Mouse (Mus musculus) forebrain, postnatal 0 days (tissue): Measurements from ENCODE around the gene Gtsf1l. TPM values are rescaled to one million over a fixed set of nuclear protein-coding genes. Genes with fewer than 3 reads are reported as not detected.

Experiments
- ATAC-seq: fragments of 200-750 bp; cut with Nextera tagmentation; 2 replicates; pipeline ENCODE4 v1.8.0; 2017; ENCODE audit warnings: mild to moderate bottlenecking, moderate library complexity
- DNase-seq: peaks from one replicate; pipeline ENCODE4 v3.0.0-alpha.2; 2015
- H3K27ac ChIP-seq: fragments of 300-500 bp; sonication (generic); 2 replicates; pipeline ENCODE4 v1.5.1; 2014; ENCODE audit warnings: low read depth, mild to moderate bottlenecking, antibody characterized with exemption, low read length, moderate library complexity, mixed read lengths
- H3K27me3 ChIP-seq: fragments of 300-500 bp; sonication (generic); 2 replicates; pipeline ENCODE4 v1.6.1; 2014; ENCODE audit warnings: mild to moderate bottlenecking, low read length, mixed read lengths; ENCODE audit not compliant: insufficient read depth
- H3K36me3 ChIP-seq: fragments of 300-500 bp; sonication (generic); 2 replicates; pipeline ENCODE4 v1.6.1; 2014; ENCODE audit warnings: mild to moderate bottlenecking, moderate library complexity; ENCODE audit not compliant: insufficient read depth
- H3K4me1 ChIP-seq: fragments of 300-500 bp; sonication (generic); 2 replicates; pipeline ENCODE4 v1.6.1; 2014; ENCODE audit warnings: antibody characterized with exemption; ENCODE audit not compliant: insufficient read depth
- H3K4me2 ChIP-seq: fragments of 300-500 bp; sonication (generic); 2 replicates; pipeline ENCODE4 v1.6.1; 2014; ENCODE audit warnings: low read depth, mild to moderate bottlenecking, moderate library complexity
- H3K4me3 ChIP-seq: fragments of 300-500 bp; sonication (generic); 2 replicates; pipeline ENCODE4 v1.5.1; 2014; ENCODE audit warnings: low read depth, low read length, mixed read lengths
- H3K9ac ChIP-seq: fragments of 300-500 bp; sonication (generic); 2 replicates; pipeline ENCODE4 v1.6.1; 2014; ENCODE audit warnings: mild to moderate bottlenecking
- H3K9me3 ChIP-seq: fragments of 300-500 bp; sonication (generic); 2 replicates; pipeline ENCODE4 v1.6.1; 2016; ENCODE audit warnings: low read length
- CTCF ChIP-seq: sonication (generic); IDR thresholded peaks from 2 replicates; pipeline ENCODE4 v1.5.1; 2016; ENCODE audit warnings: antibody characterized with exemption, control low read depth, low read depth
- WGBS: fragments of 180-500 bp; shearing (Covaris S2); extraction: QIAGEN DNeasy Blood & Tissue Kit; methylation state at CpG from one replicate; pipeline ENCODE4 v1.1.7; 2014; 5-methylcytosine and 5-hydroxymethylcytosine counted together
- polyA plus RNA-seq: library from polyadenylated mRNA; unstranded; fragments of >200 nt; fragmentation: Nextera tagmentation; extraction: Ambion mirVana; gene quantifications from 2 replicates; pipeline ENCODE4 v1.2.1, GENCODE M21; 2015
- total RNA-seq: library from RNA; depleted of rRNA; stranded (reverse); fragments of >200 nt; gene quantifications from 2 replicates; pipeline ENCODE4 v1.2.3, GENCODE M21; 2014; rRNA removed

Gene Gtsf1l
- not detected in 2 replicates for total RNA-seq
- 0.31 TPM in 1 of 2 replicates, not detected in the other for polyA plus RNA-seq

DNA sequence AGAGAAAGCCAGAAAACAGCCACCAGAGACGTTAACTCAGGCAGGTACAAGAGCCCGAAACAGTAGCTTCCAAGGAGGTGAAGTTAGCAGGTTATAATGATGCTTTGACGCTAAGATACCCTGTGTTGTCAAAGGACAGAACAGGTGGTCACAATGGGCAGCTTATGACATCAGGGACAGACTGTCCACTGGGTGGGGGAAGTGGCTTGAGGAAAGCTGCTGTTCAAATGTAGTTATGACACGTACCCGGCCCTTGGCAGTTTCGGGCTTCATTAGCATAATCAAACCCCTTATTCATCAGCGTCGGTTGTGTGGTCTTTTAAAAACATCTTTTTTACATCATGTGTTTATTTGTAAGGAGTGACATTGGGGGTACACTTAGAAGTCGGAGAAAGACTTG lies at the start of gene Gtsf1l:
Gtsf1l (minus strand) TSS at position 128 of the 400 bp plus-strand sequence.
- ATAC-seq (no peak), DNase-seq (no peak)
- H3K36me3 ChIP-seq = no peaks in the 10 kb centered on the region
- no peaks in the 10 kb centered on the region for H3K4me1 ChIP-seq
- H3K9ac ChIP-seq = no peak within 1 kb of the TSS
- no peaks in the 10 kb centered on the region for H3K9me3 ChIP-seq
- TF ChIP-seq CTCF = no peak
- no peak within 1 kb of the TSS for H3K4me3 ChIP-seq
- whole genome bisulfite sequencing = 78% methylated on average over 9 of the region's 9 CpGs
- no peaks in the 10 kb centered on the region for H3K27me3 ChIP-seq
- no peak within 1 kb of the TSS for H3K4me2 ChIP-seq
- H3K27ac ChIP-seq = no peak within 1 kb of the TSS

DNA sequence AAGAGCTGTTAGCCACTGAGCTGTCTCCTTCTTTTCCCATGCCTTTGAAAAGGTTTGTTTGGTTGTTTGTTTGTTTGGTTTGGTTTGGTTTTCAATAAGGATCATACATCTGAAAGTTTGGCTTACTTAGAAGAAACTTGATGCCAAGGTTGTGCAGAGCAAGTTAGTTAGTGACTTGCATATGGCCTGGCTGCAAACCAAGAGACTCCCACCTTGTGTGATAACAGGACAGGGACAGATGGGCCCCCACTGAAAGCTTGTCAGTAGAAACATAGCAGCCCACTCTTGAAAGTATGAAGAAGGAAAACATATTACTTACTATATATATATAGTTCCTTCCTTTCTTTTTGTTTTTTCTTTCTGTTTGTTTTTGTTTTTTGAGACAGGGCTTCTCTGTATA lies 49.3 kb upstream of the Gtsf1l start:
- Histone ChIP-seq H3K36me3 (no peaks in the 10 kb centered on the region), H3K27ac (no peak overlapping the region), H3K27me3 (peaks cover 13% of the 10 kb centered on the region), H3K4me1 (no peaks in the 10 kb centered on the region), H3K4me3 (no peak overlapping the region), H3K4me2 (no peak overlapping the region), H3K9ac (no peak overlapping the region), H3K9me3 (no peaks in the 10 kb centered on the region)
- peak; percentile 55 for DNase-seq
- no peak for ATAC-seq
- no peak for TF ChIP-seq CTCF

DNA sequence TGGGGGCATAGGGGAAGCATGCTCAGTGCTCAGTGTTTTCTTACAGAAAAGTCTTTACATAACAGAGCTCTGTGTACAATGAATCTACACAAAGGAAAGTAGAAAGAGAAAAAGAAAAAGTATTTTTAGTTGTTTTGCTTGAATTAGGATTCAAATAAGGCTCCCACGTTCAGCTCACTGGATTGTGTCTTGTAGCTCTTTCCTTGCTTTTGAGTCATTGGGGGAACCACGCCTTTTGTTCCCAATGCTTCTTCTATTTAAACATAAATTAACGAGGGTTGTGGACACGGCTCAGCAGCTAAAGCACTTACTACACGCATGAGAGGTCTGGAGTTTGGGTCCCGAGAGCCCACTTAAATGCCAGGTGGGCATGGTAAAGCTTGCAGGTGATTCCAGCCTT lies 48.3 kb upstream of the Gtsf1l start:
- Histone ChIP-seq H3K27me3 (peaks cover 10% of the 10 kb centered on the region), H3K4me2 (no peak overlapping the region), H3K9me3 (no peaks in the 10 kb centered on the region), H3K27ac (no peak overlapping the region), H3K9ac (no peak overlapping the region), H3K4me1 (no peaks in the 10 kb centered on the region), H3K4me3 (no peak overlapping the region), H3K36me3 (no peaks in the 10 kb centered on the region)
- DNase-seq (no peak), ATAC-seq (no peak)
- 44% methylated on average over 6 of the region's 6 CpGs for WGBS
- no peak for TF ChIP-seq CTCF

DNA sequence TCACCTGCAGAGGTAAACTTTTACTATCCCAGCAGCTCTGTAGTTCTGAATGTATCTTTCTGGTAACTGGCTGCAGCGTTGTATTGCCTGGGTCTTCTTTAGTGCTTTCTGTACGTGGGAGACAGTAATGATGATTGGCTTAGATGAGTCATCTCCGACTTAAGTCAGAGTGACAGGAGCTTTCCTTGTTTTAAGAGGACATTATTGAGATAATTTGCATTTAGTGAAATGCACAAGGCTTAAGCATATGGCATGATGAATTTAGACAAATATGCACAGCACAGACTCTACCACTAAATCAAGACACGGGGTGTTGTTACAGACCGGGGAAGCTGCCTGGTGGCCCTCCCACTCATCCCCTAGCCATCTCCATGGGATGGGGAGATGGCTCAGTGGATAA lies 44.7 kb upstream of the Gtsf1l start:
- Histone ChIP-seq H3K9ac (no peak overlapping the region), H3K27ac (no peak overlapping the region), H3K9me3 (no peaks in the 10 kb centered on the region), H3K36me3 (no peaks in the 10 kb centered on the region), H3K27me3 (peaks cover 7% of the 10 kb centered on the region), H3K4me1 (no peaks in the 10 kb centered on the region), H3K4me3 (no peak overlapping the region), H3K4me2 (no peak overlapping the region)
- DNase-seq (no peak), ATAC-seq (no peak)
- 61% methylated on average over 5 of the region's 5 CpGs for WGBS
- no peak for TF ChIP-seq CTCF

DNA sequence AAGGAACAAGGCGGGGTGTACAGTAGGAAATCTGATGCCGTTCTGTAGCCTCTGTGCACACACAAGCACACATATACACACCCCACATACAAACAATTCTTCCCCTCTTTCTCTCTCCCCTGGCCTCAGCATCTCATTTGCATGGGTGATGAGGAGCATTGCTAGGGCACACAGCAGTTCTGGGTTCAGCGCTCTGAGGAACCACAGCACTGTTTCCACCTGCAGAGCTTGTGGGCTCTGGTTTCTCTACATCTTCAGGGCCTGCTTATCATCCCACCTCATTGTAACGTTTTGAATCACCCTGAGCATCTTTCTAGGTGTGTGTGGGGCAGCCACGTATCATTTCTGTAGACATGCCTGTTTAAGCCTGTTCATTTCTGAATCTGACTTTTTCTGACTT lies 43.2 kb upstream of the Gtsf1l start:
- Histone ChIP-seq H3K4me2 (no peak overlapping the region), H3K27me3 (peaks cover 9% of the 10 kb centered on the region), H3K27ac (no peak overlapping the region), H3K4me3 (no peak overlapping the region), H3K9me3 (no peaks in the 10 kb centered on the region), H3K4me1 (no peaks in the 10 kb centered on the region), H3K9ac (no peak overlapping the region), H3K36me3 (no peaks in the 10 kb centered on the region)
- 77% methylated on average over 5 of the region's 5 CpGs for whole genome bisulfite sequencing
- no peak for TF ChIP-seq CTCF
- ATAC-seq (no peak), DNase-seq (no peak)

DNA sequence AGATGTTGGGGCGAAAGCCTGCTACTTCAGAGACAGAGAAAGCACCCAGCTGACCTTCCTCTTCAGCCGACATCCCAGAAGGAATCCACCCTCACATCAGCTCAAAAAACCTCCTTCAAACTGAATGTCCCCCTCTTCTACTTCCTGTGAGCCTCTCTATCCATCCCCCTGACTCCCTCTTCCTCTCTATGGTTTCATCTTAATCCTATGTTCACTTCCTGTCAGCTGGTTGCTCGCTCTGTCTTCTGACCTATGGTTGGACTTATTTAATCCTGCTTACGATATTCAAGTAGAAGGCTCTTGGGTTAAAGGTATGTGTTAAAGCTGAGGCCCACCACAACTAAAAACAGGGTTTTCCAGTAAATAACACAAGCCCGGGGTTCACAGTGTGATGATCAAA lies 35.8 kb upstream of the Gtsf1l start:
- no peak overlapping the region for H3K4me3 ChIP-seq
- H3K4me1 ChIP-seq = no peaks in the 10 kb centered on the region
- H3K9ac ChIP-seq = no peak overlapping the region
- no peak overlapping the region for H3K27ac ChIP-seq
- ATAC-seq = no peak
- WGBS = 88% methylated on average over 5 of the region's 5 CpGs
- DNase-seq = no peak
- TF ChIP-seq CTCF = no peak
- no peaks in the 10 kb centered on the region for H3K36me3 ChIP-seq
- no peak overlapping the region for H3K4me2 ChIP-seq
- H3K9me3 ChIP-seq = no peaks in the 10 kb centered on the region
- peaks cover 4% of the 10 kb centered on the region; the same call in 1 of the 2 replicates for H3K27me3 ChIP-seq

DNA sequence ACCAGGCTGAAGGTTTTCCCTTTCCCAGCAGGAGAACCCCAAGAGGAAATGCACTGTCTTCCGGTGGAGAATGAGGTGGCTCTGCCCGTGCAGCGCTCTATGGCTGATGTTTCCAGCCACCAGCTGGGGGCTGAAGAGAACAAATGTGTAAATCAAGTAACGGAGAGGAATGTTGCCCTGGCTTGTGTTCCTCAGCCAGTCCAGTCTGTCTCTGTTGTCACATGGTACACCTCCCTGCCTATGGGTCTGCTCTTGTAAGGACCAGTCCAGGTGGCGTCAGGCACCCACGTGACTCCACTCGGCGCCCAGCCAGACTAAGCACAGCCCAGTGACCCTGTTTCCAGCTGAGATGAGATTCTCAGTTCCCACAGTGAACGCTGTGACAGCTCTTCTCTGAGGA lies 34.7 kb upstream of the Gtsf1l start:
- ATAC-seq = peak; percentile 87
- 17% methylated on average over 9 of the region's 9 CpGs for WGBS
- no peak overlapping the region for H3K4me3 ChIP-seq
- H3K9me3 ChIP-seq = no peaks in the 10 kb centered on the region
- no peak overlapping the region for H3K27ac ChIP-seq
- no peaks in the 10 kb centered on the region for H3K36me3 ChIP-seq
- H3K27me3 ChIP-seq = peaks cover 4% of the 10 kb centered on the region; the same call in 1 of the 2 replicates
- no peaks in the 10 kb centered on the region for H3K4me1 ChIP-seq
- no peak overlapping the region for H3K9ac ChIP-seq
- no peak overlapping the region for H3K4me2 ChIP-seq
- no peak for TF ChIP-seq CTCF
- no peak for DNase-seq

DNA sequence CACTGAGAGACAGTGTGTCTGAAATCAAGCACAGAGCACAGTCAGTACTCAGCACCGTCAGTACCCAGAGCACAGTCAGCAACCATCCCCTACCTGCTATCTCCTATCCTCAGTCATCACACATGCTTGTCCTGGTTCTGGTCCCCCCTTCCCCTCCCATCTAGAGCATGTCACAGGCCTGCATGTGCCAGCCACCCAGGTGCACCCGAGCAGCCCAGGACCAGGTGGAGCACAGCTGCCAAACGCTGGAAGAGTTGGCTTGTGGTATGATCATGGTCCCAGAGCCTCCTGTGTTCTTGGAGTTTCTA lies 33.7 kb upstream of the Gtsf1l start:
- 87% methylated on average over 3 of the region's 3 CpGs for WGBS
- TF ChIP-seq CTCF = no peak

More for the DNA sequence above, 33.7 kb upstream of the Gtsf1l start:
- no peaks in the 10 kb centered on the region for H3K36me3 ChIP-seq
- no peak for DNase-seq
- no peak overlapping the region for H3K27ac ChIP-seq
- H3K9me3 ChIP-seq = no peaks in the 10 kb centered on the region
- no peak overlapping the region for H3K9ac ChIP-seq
- peaks cover 4% of the 10 kb centered on the region; the same call in 1 of the 2 replicates for H3K27me3 ChIP-seq
- H3K4me1 ChIP-seq = no peaks in the 10 kb centered on the region
- no peak overlapping the region for H3K4me2 ChIP-seq
- no peak for ATAC-seq
- H3K4me3 ChIP-seq = no peak overlapping the region
